Mouse (Mus musculus): Measurements from ENCODE around the gene Memo1. TPM values are rescaled to one million over a fixed set of nuclear protein-coding genes. Genes with fewer than 3 reads are reported as not detected.

Gene Memo1
- total RNA-seq, 2 experiments from 2014 or later = 43.7 to 55.6 TPM

GRCm38 (mm10) chr17:74290869-74291268 lies 4.5 kb downstream of the Memo1 start:
- DNase-seq = no peak
- peak overlapping the region; percentile 6; the same call in 1 of the 2 replicates for H3K27ac ChIP-seq
- no peak overlapping the region for H3K4me3 ChIP-seq
- TF ChIP-seq CTCF (IDR thresholded peaks at IDR 0.05) = no peak
- intact Hi-C loops (cut with DNase I) = loop anchor here (5.0 kb wide), 2 partner anchors 44 to 94 kb away; no protein-coding TSS in a partner anchor

DNA sequence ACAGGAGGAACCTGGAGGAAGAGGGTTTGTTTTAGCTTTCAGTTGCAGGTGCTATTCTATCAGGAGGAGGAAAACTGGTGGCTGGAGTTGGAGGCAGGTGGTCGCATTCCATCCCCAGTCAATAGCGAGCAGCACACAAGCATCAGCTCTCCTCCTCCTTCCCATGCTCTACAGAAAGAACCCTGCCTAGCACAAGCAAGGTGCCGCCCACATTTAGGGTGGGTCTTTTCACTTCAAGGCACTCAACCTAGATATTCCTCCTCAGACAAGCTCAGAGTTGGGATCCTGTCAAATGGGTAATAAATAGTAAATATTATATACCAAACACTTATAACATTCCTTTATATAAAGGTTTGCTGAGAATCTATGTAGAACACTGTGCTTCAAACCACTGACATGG lies 5.1 kb downstream of the Memo1 start:
- no peak for TF ChIP-seq CTCF (IDR thresholded peaks at IDR 0.05)
- no peak overlapping the region for H3K27ac ChIP-seq
- intact Hi-C loops (cut with DNase I) = loop anchor here (5.0 kb wide), 2 partner anchors 43 to 93 kb away; no protein-coding TSS in a partner anchor
- DNase-seq = no peak
- no peak overlapping the region for H3K4me3 ChIP-seq

- Histone ChIP-seq H3K4me3 (no peak overlapping the region), H3K27ac (peak overlapping the region; percentile 38; the same call in 1 of the 2 replicates)
- no peak for TF ChIP-seq CTCF (IDR thresholded peaks at IDR 0.05)
- intact Hi-C loops (cut with DNase I) = no loop called here
- DNase-seq = no peak
Measured at GRCm38 (mm10) chr17:74288626-74289025, 6.7 kb downstream of the Memo1 start.

- H3K4me3 ChIP-seq = no peak overlapping the region
- DNase-seq = no peak
- H3K27ac ChIP-seq = no peak overlapping the region
- no peak for TF ChIP-seq CTCF (IDR thresholded peaks at IDR 0.05)
- intact Hi-C loops (cut with DNase I) = no loop called here
Measured at GRCm38 (mm10) chr17:74286140-74286730, 9.1 kb downstream of the Memo1 start.

GRCm38 (mm10) chr17:74285730-74286129 lies 9.6 kb downstream of the Memo1 start:
- intact Hi-C loops (cut with DNase I) = no loop called here
- no peak for TF ChIP-seq CTCF (IDR thresholded peaks at IDR 0.05)
- Histone ChIP-seq H3K4me3 (no peak overlapping the region), H3K27ac (no peak overlapping the region)
- no peak for DNase-seq

GRCm38 (mm10) chr17:74284397-74285115 lies 10.8 kb downstream of the Memo1 start:
- no peak overlapping the region for H3K27ac ChIP-seq
- no peak overlapping the region for H3K4me3 ChIP-seq
- peak; percentile 25 for DNase-seq
- intact Hi-C loops (cut with DNase I) = no loop called here
- TF ChIP-seq CTCF (IDR thresholded peaks at IDR 0.05) = no peak

- Histone ChIP-seq H3K4me3 (no peak overlapping the region), H3K27ac (no peak overlapping the region)
- no peak for TF ChIP-seq CTCF (IDR thresholded peaks at IDR 0.05)
- DNase-seq = no peak
- intact Hi-C loops (cut with DNase I) = no loop called here
Measured at GRCm38 (mm10) chr17:74282024-74282423, 13.3 kb downstream of the Memo1 start.

DNA sequence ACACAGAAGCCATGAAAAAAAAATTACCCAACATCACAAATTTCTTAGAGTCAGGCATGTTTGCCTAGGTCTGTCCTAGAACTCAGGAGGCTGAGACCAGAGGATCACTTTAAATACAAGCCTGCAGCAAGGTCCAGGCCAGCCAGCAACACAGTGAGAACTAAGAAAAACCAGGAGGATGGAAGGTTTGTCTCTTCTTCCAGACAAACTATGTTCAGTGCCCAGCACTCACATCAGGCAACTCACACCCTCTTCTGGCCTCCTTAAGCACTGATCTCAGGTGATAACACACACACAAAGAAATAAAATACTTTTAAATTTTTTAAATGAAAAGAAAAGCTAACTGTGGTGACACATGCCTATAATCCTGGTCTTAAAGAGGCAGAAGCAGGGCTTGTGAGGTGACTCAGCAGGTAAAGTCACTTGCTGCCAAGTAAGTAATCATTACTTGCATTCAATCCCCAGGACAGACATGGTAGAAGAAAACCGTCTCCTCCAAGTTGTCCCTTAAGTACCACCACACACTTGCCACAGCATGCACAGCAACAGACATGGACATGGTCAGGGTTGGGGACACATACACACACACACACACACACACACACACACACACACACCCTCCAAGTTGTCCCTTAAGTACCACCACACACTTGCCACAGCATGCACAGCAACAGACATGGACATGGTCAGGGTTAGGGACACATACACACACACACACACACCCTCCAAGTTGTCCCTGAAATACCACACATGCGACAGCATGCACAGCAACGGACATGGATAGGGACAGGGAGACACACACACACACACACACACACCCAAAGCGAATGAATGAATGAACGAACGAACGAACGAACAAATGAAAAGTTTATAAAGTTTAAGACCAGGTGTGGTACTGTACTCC lies 16.1 kb downstream of the Memo1 start:
- Histone ChIP-seq H3K4me3 (no peak overlapping the region), H3K27ac (no peak overlapping the region)
- DNase-seq = no peak
- intact Hi-C loops (cut with DNase I) = no loop called here
- no peak for TF ChIP-seq CTCF (IDR thresholded peaks at IDR 0.05)

DNA sequence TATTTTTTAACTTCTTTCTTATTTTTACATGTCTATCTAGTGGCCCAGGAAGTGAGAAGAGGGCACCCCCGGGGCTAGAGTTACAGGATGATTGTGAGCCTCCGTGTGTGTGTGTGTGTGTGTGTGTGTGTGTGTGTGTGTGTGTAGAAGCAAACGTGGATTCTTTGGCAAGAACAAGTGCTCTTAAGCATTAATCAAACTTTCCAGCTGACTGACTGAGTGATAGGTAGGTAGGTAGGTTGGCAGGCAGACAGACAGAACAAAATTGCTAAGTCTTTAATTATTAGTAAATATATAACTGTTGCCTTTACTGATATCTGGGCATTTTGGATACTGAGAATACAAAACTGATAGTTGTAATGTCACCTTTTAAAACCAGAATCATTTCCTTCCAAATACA lies 20.9 kb downstream of the Memo1 start:
- intact Hi-C loops (cut with DNase I) = no loop called here
- TF ChIP-seq CTCF (IDR thresholded peaks at IDR 0.05) = no peak
- H3K27ac ChIP-seq = no peak overlapping the region
- H3K4me3 ChIP-seq = no peak overlapping the region
- DNase-seq = no peak

- H3K27ac ChIP-seq = no peak overlapping the region
- no peak for TF ChIP-seq CTCF (IDR thresholded peaks at IDR 0.05)
- intact Hi-C loops (cut with DNase I) = no loop called here
- no peak for DNase-seq
- H3K4me3 ChIP-seq = no peak overlapping the region
Measured at GRCm38 (mm10) chr17:74272683-74273205, 22.6 kb downstream of the Memo1 start.

- no peak for DNase-seq
- Histone ChIP-seq H3K4me3 (no peak overlapping the region), H3K27ac (no peak overlapping the region)
- intact Hi-C loops (cut with DNase I) = no loop called here
- TF ChIP-seq CTCF (IDR thresholded peaks at IDR 0.05) = no peak
Measured at GRCm38 (mm10) chr17:74271541-74272268, 23.6 kb downstream of the Memo1 start.

GRCm38 (mm10) chr17:74270205-74270604 lies 25.1 kb downstream of the Memo1 start:
- intact Hi-C loops (cut with DNase I) = no loop called here
- no peak overlapping the region for H3K4me3 ChIP-seq
- H3K27ac ChIP-seq = no peak overlapping the region
- no peak for DNase-seq
- TF ChIP-seq CTCF (IDR thresholded peaks at IDR 0.05) = no peak
